14 mouse cellular contexts compared by ENCODE assay signal in the genomic region with DNA sequence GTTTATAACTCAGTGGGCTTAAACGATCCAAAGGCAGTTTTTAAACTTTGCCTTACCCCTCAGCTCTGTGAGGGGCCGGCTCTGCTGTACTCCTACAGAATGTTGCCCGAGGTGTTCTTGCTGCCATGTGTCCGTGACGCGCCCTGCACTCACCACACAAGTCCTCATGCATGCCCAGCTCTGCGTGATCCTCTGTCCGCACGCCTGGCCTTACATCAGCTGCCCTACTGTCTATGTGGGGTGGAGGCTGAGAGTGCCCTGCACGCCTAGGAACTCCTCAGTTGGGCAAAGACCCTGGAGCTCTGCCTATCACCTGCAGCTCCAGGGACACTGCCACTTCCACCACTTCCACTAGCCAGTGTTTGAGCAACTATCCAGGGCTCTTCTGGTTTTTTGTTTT. TPM values are rescaled to one million over a fixed set of nuclear protein-coding genes. Genes with fewer than 3 reads are reported as not detected.
DNase-seq lines count a peak whose midpoint lies in the region; ATAC-seq and TF ChIP-seq lines count a peak whose summit lies in the region.
"Had no signal": no experiment of that assay in that cellular context is flagged by ENCODE, and none has a peak within 500 bp of the region (broad histone marks: within the 10 kb centered on the region; RNA-seq: fewer than 3 reads in every experiment).

No protein-coding gene starts in this region.

- DNase-seq in cerebellum, adult 9-11 months = peak; percentile 30
- no peak for DNase-seq in cerebellum, postnatal 10 days
- no peak for DNase-seq in hindbrain, embryonic 14.5 days (ENCODE audit: low spot score)
- DNase-seq in frontal cortex, adult 2 months (ENCODE audit: extremely low spot score in 1 of 2, low spot score in 1 of 2) = no peak
- DNase-seq: B cell, adult 2 months; cerebellum, adult 2 months; gastrocnemius, postnatal 10 days had no signal

- H3K79me2 ChIP-seq in C2C12 (ENCODE audit: control insufficient read depth, insufficient read depth) = peaks cover 100% of the 10 kb centered on the region

- no peak for TF ChIP-seq CTCF in C2C12 (IDR thresholded peaks at IDR 0.05; ENCODE audit: control insufficient read depth, insufficient read depth, insufficient read length)

- peaks cover 23% of the 10 kb centered on the region; the same call in 1 of the 2 replicates for H3K36me3 ChIP-seq in hindbrain, embryonic 12.5 days
- peaks cover 15% of the 10 kb centered on the region for H3K36me3 ChIP-seq in hindbrain, embryonic 14.5 days (replicated peaks; ENCODE audit: control insufficient read depth, insufficient read depth)
- peaks cover 40% of the 10 kb centered on the region for H3K36me3 ChIP-seq in C2C12 (ENCODE audit: control insufficient read depth, insufficient read depth)
- peaks cover 38% of the 10 kb centered on the region for H3K36me3 ChIP-seq in heart, embryonic 14.5 days (ENCODE audit: control insufficient read depth, insufficient read depth, low read length)

- no peak overlapping the region for H3K4me3 ChIP-seq in hindbrain, embryonic 12.5 days
- H3K4me3 ChIP-seq in hindbrain, embryonic 14.5 days (replicated peaks; ENCODE audit: low read length) = no peak overlapping the region
- H3K4me3 ChIP-seq in C2C12 (ENCODE audit: insufficient read depth, poor library complexity, severe bottlenecking) = no peak overlapping the region
- H3K4me3 ChIP-seq in heart, embryonic 14.5 days (ENCODE audit: control insufficient read depth in 1 of 2, insufficient read depth in 1 of 2, low read depth in 1 of 2, low read length in 2 of 2) = no peak overlapping the region
- H3K4me3 ChIP-seq: erythroblast, embryonic 14.5 days; liver, embryonic 15.5 days had no signal

- 0 out of 2 replicates have a peak overlapping the region, but pooled peaks have one; percentile 35 for H3K9ac ChIP-seq in hindbrain, embryonic 12.5 days
- H3K9ac ChIP-seq in hindbrain, embryonic 14.5 days = no peak overlapping the region
- peak overlapping the region; percentile 1 for H3K9ac ChIP-seq in heart, embryonic 14.5 days (ENCODE audit: low read length)
- H3K9ac ChIP-seq: liver, embryonic 15.5 days had no signal

- peak overlapping the region; percentile 22 for H3ac ChIP-seq in C2C12 (ENCODE audit: control insufficient read depth, insufficient read length, low read depth)

- H3K4me2 ChIP-seq in hindbrain, embryonic 12.5 days (replicated peaks) = no peak overlapping the region
- H3K4me2 ChIP-seq in hindbrain, embryonic 14.5 days (replicated peaks) = no peak overlapping the region
- H3K4me2 ChIP-seq in heart, embryonic 14.5 days (ENCODE audit: low read length) = peak overlapping the region; percentile 7; the same call in 1 of the 2 replicates

- H3K27me3 ChIP-seq in hindbrain, embryonic 12.5 days = no peaks in the 10 kb centered on the region
- no peaks in the 10 kb centered on the region for H3K27me3 ChIP-seq in hindbrain, embryonic 14.5 days (ENCODE audit: control insufficient read depth, insufficient read depth, low read length)
- H3K27me3 ChIP-seq in C2C12 (ENCODE audit: control insufficient read depth, insufficient read depth, insufficient read length) = no peaks in the 10 kb centered on the region
- no peaks in the 10 kb centered on the region for H3K27me3 ChIP-seq in heart, embryonic 14.5 days (ENCODE audit: control insufficient read depth, insufficient read depth, low read length)
- H3K27me3 ChIP-seq: liver, embryonic 15.5 days had no signal

- peaks cover 57% of the 10 kb centered on the region for H3K4me1 ChIP-seq in hindbrain, embryonic 12.5 days
- peaks cover 14% of the 10 kb centered on the region; the same call in 1 of the 2 replicates for H3K4me1 ChIP-seq in hindbrain, embryonic 14.5 days (replicated peaks; ENCODE audit: control insufficient read depth, insufficient read depth, low read length)
- peaks cover 48 to 60% of the 10 kb centered on the region in 2 experiments for H3K4me1 ChIP-seq in heart, embryonic 14.5 days (ENCODE audit: control insufficient read depth in 2 of 2, insufficient read depth in 2 of 2, low read length in 2 of 2)

- no peak for ATAC-seq in hindbrain, embryonic 12.5 days (ENCODE audit: low FRiP score)
- ATAC-seq in hindbrain, embryonic 14.5 days (ENCODE audit: low FRiP score) = no peak
- no peak for ATAC-seq in heart, embryonic 14.5 days (ENCODE audit: insufficient number of reproducible peaks, insufficient read depth, low FRiP score, low read depth)
- no peak for ATAC-seq in activated CD4-positive, CD25-positive, alpha-beta regulatory T cell, adult 4 months
- ATAC-seq: intestine, postnatal 0 days had no signal

- no peak overlapping the region for H3K27ac ChIP-seq in hindbrain, embryonic 12.5 days
- no peak overlapping the region; the same call in 1 of the 2 replicates for H3K27ac ChIP-seq in hindbrain, embryonic 14.5 days
- H3K27ac ChIP-seq in heart, embryonic 14.5 days (replicated peaks in 1 of 2; ENCODE audit: control insufficient read depth in 1 of 2, insufficient read depth in 1 of 2, low read depth in 2 of 2, low read length in 2 of 2) = peak overlapping the region; percentile 68 to 95

- 84% methylated on average over 10 of the region's 10 CpGs for WGBS in hindbrain, embryonic 12.5 days
- WGBS in hindbrain, embryonic 14.5 days = 79% methylated on average over 10 of the region's 10 CpGs
- WGBS in heart, embryonic 14.5 days = 63% methylated on average over 10 of the region's 10 CpGs

- H3K9me3 ChIP-seq in hindbrain, embryonic 12.5 days (replicated peaks) = no peaks in the 10 kb centered on the region
- no peaks in the 10 kb centered on the region for H3K9me3 ChIP-seq in hindbrain, embryonic 14.5 days (ENCODE audit: control insufficient read depth, low read length)
- H3K9me3 ChIP-seq in heart, embryonic 14.5 days (ENCODE audit: control insufficient read depth, low read length) = no peaks in the 10 kb centered on the region
- H3K9me3 ChIP-seq: liver, embryonic 15.5 days had no signal

- peaks cover 30% of the 10 kb centered on the region for H3K79me3 ChIP-seq in C2C12 (ENCODE audit: low read depth)

TF ChIP-seq in C2C12, 6 proteins besides CTCF, POLR2A, EP300 and RAD21:
- no peak for TF ChIP-seq MYOG (IDR thresholded peaks at IDR 0.05; ENCODE audit: control insufficient read depth, extremely low read depth, insufficient read length)
- no peak for TF ChIP-seq CEBPB (IDR thresholded peaks at IDR 0.05; ENCODE audit: low read depth)
- TF ChIP-seq FOSL1 (IDR thresholded peaks at IDR 0.05; ENCODE audit: insufficient read depth, low read length, poor library complexity, severe bottlenecking) = no peak
- TF ChIP-seq MYOD1 (IDR thresholded peaks at IDR 0.05; ENCODE audit: control insufficient read depth, insufficient read length, low read depth) = no peak
- no peak for TF ChIP-seq MAX (IDR thresholded peaks at IDR 0.05)
- TF ChIP-seq USF1 (IDR thresholded peaks at IDR 0.05; ENCODE audit: low read depth) = no peak

RNA-seq across cellular contexts. Expression of a gene that starts 26.1 kb away (rescaled TPM):
- polyA plus RNA-seq in hindbrain, embryonic 12.5 days (2016; fragmentation: Nextera tagmentation; extraction: Ambion mirVana) = 1.3 and 2.3 TPM in 2 replicates
- polyA plus RNA-seq in hindbrain, embryonic 14.5 days (2014; fragmentation: Nextera tagmentation; extraction: Ambion mirVana) = 1.6 and 2.4 TPM in 2 replicates
- 0.06 TPM for polyA plus RNA-seq in C2C12 (2012; fragmentation: generic; extraction: Trizol)
- polyA plus RNA-seq in heart, embryonic 14.5 days (2014; fragmentation: Nextera tagmentation; extraction: Ambion mirVana) = 2.3 and 3.1 TPM in 2 replicates
- polyA plus RNA-seq in frontal cortex, adult 2 months (2012; rRNA removed) = 34.0 and 40.3 TPM in 2 replicates
- polyA plus RNA-seq in activated CD4-positive, CD25-positive, alpha-beta regulatory T cell, adult 4 months (2017; shearing (Covaris generic)) = 100 to 1,000 TPM; 629 to 698 TPM

RNA-seq across cellular contexts. Expression of a gene that starts 50.0 kb away (rescaled TPM):
- 226 and 233 TPM in 2 replicates for polyA plus RNA-seq in hindbrain, embryonic 12.5 days (2016; fragmentation: Nextera tagmentation; extraction: Ambion mirVana)
- polyA plus RNA-seq in hindbrain, embryonic 14.5 days (2014; fragmentation: Nextera tagmentation; extraction: Ambion mirVana) = 172 and 177 TPM in 2 replicates
- 156 TPM for polyA plus RNA-seq in C2C12 (2012; fragmentation: generic; extraction: Trizol)
- polyA plus RNA-seq in heart, embryonic 14.5 days (2014; fragmentation: Nextera tagmentation; extraction: Ambion mirVana) = 84.9 and 88.2 TPM in 2 replicates
- polyA plus RNA-seq in frontal cortex, adult 2 months (2012; rRNA removed) = 74.9 and 84.3 TPM in 2 replicates
- polyA plus RNA-seq in activated CD4-positive, CD25-positive, alpha-beta regulatory T cell, adult 4 months (2017; shearing (Covaris generic)) = 10 to 100 TPM; 59.2 to 70.7 TPM

RNA-seq across cellular contexts. Expression of a gene that starts 58.2 kb away (rescaled TPM):
- polyA plus RNA-seq in hindbrain, embryonic 12.5 days (2016; fragmentation: Nextera tagmentation; extraction: Ambion mirVana) = 41.0 and 44.1 TPM in 2 replicates
- 4.8 and 5.0 TPM in 2 replicates for polyA plus RNA-seq in hindbrain, embryonic 14.5 days (2014; fragmentation: Nextera tagmentation; extraction: Ambion mirVana)
- 127 TPM for polyA plus RNA-seq in C2C12 (2012; fragmentation: generic; extraction: Trizol)
- polyA plus RNA-seq in heart, embryonic 14.5 days (2014; fragmentation: Nextera tagmentation; extraction: Ambion mirVana) = 6.1 and 7.8 TPM in 2 replicates
- 17.6 and 22.6 TPM in 2 replicates for polyA plus RNA-seq in frontal cortex, adult 2 months (2012; rRNA removed)
- polyA plus RNA-seq in activated CD4-positive, CD25-positive, alpha-beta regulatory T cell, adult 4 months (2017; shearing (Covaris generic)) = not detected

Comparison
In these comparisons a context has a peak if more than half of its experiments do, and no peak if none do; other contexts are left out.
1. H3K27ac ChIP-seq: peak in heart, embryonic 14.5 days (2 of 2); none in hindbrain, embryonic 12.5 days (single experiment) and hindbrain, embryonic 14.5 days (single experiment).
2. RNA of a gene that starts 26.1 kb away (polyA plus RNA-seq): 629 to 698 TPM in activated CD4-positive, CD25-positive, alpha-beta regulatory T cell, adult 4 months; 34.0 to 40.3 TPM in frontal cortex, adult 2 months, 2.3 to 3.1 TPM in heart, embryonic 14.5 days, 1.6 to 2.4 TPM in hindbrain, embryonic 14.5 days, 1.3 to 2.3 TPM in hindbrain, embryonic 12.5 days and 0.06 TPM in C2C12 (single experiment); every median in the first group is over 10 times any median in the second.